Mouse (Mus musculus) hindbrain, postnatal 0 days (tissue): ENCODE data around the gene Jade1. TPM values are rescaled to one million over a fixed set of nuclear protein-coding genes. Genes with fewer than 3 reads are reported as not detected.
A peak's percentile ranks its signal among the peaks of the same experiment; 100 is the strongest.

Source experiments
- ATAC-seq: fragments of 200-750 bp; cut with Nextera tagmentation; 2 replicates; pipeline ENCODE4 v1.8.0; 2017; ENCODE audit warnings: mild to moderate bottlenecking, moderate TSS enrichment, moderate library complexity
- DNase-seq: peaks from one replicate; pipeline ENCODE4 v3.0.0-alpha.2; 2015; ENCODE audit warnings: low spot score
- H3K27ac ChIP-seq: fragments of 300-500 bp; sonication (generic); 2 replicates; pipeline ENCODE4 v1.5.1; 2014; ENCODE audit warnings: mild to moderate bottlenecking
- H3K27me3 ChIP-seq: fragments of 300-500 bp; sonication (generic); 2 replicates; pipeline ENCODE4 v1.6.1; 2014; ENCODE audit warnings: low read length, mixed read lengths; ENCODE audit not compliant: insufficient read depth
- H3K36me3 ChIP-seq: fragments of 300-500 bp; sonication (generic); 2 replicates; pipeline ENCODE4 v1.6.1; 2014; ENCODE audit warnings: low read length, mixed read lengths; ENCODE audit not compliant: insufficient read depth
- H3K4me1 ChIP-seq: fragments of 300-500 bp; sonication (generic); 2 replicates; pipeline ENCODE4 v1.6.1; 2014; ENCODE audit warnings: antibody characterized with exemption, low read length, mixed read lengths; ENCODE audit not compliant: insufficient read depth
- H3K4me2 ChIP-seq: fragments of 300-500 bp; sonication (generic); 2 replicates; pipeline ENCODE4 v1.6.1; 2014; ENCODE audit warnings: low read depth, mild to moderate bottlenecking, low read length, moderate library complexity, mixed read lengths
- H3K4me3 ChIP-seq: fragments of 300-500 bp; sonication (generic); 2 replicates; pipeline ENCODE4 v1.5.1; 2014; ENCODE audit warnings: low read length
- H3K9ac ChIP-seq: fragments of 300-500 bp; sonication (generic); replicated peaks from 2 replicates; pipeline ENCODE4 v1.6.1; 2014; ENCODE audit warnings: mild to moderate bottlenecking, low read length, moderate library complexity, mixed read lengths
- H3K9me3 ChIP-seq: fragments of 300-500 bp; sonication (generic); 2 replicates; pipeline ENCODE4 v1.6.1; 2016; ENCODE audit warnings: low read length, mixed read lengths
- CTCF ChIP-seq: IDR thresholded peaks from 2 replicates; pipeline ENCODE4 v1.5.1; 2016; ENCODE audit warnings: antibody characterized with exemption, control low read depth, low read depth
- WGBS: fragments of 180-500 bp; shearing (Covaris S2); extraction: QIAGEN DNeasy Blood & Tissue Kit; methylation state at CpG from one replicate; pipeline ENCODE4 v1.1.7; 2014; 5-methylcytosine and 5-hydroxymethylcytosine counted together
- polyA plus RNA-seq: library from polyadenylated mRNA; unstranded; fragments of >200 nt; fragmentation: Nextera tagmentation; extraction: Ambion mirVana; gene quantifications from 2 replicates; pipeline ENCODE4 v1.2.1, GENCODE M21; 2015
- total RNA-seq: library from RNA; depleted of rRNA; stranded (reverse); fragments of >200 nt; gene quantifications from 2 replicates; pipeline ENCODE4 v1.2.3, GENCODE M21; 2014

Gene Jade1
- total and polyA plus RNA-seq, 2 experiments from 2014 or later = 18.0 to 33.4 TPM

- peak; percentile 53 for ATAC-seq
- Histone ChIP-seq H3K36me3 (peaks cover 28% of the 10 kb centered on the region; the same call in 1 of the 2 replicates), H3K4me3 (no peak overlapping the region), H3K4me1 (no peaks in the 10 kb centered on the region), H3K27ac (no peak overlapping the region), H3K4me2 (no peak overlapping the region), H3K9ac (no peak overlapping the region), H3K27me3 (no peaks in the 10 kb centered on the region), H3K9me3 (no peaks in the 10 kb centered on the region)
- TF ChIP-seq CTCF = peak; percentile 66
- DNase-seq = peak; percentile 66
- WGBS = 74% methylated on average over 14 of the region's 14 CpGs
Observed at GRCm38 (mm10) chr3:41599806-41600589, 44.5 kb downstream of the Jade1 start.

GRCm38 (mm10) chr3:41601226-41602020 is 45.9 kb downstream of the Jade1 start:
- H3K27ac ChIP-seq = no peak overlapping the region
- DNase-seq (no peak), ATAC-seq (no peak)
- WGBS = 79% methylated on average over 9 of the region's 9 CpGs
- H3K4me3 ChIP-seq = no peak overlapping the region
- no peaks in the 10 kb centered on the region for H3K9me3 ChIP-seq
- H3K27me3 ChIP-seq = no peaks in the 10 kb centered on the region
- H3K9ac ChIP-seq = no peak overlapping the region
- no peak overlapping the region for H3K4me2 ChIP-seq
- no peaks in the 10 kb centered on the region for H3K4me1 ChIP-seq
- peaks cover 24% of the 10 kb centered on the region; the same call in 1 of the 2 replicates for H3K36me3 ChIP-seq
- no peak for TF ChIP-seq CTCF

GRCm38 (mm10) chr3:41602933-41603332 is 47.4 kb downstream of the Jade1 start:
- no peak overlapping the region for H3K4me2 ChIP-seq
- no peaks in the 10 kb centered on the region for H3K27me3 ChIP-seq
- no peaks in the 10 kb centered on the region for H3K4me1 ChIP-seq
- ATAC-seq (0 out of 2 replicates have a peak, but pooled peaks have one; percentile 1), DNase-seq (peak; percentile 34)
- TF ChIP-seq CTCF = no peak
- no peaks in the 10 kb centered on the region for H3K9me3 ChIP-seq
- H3K9ac ChIP-seq = no peak overlapping the region
- 55% methylated on average over 10 of the region's 10 CpGs for WGBS
- H3K4me3 ChIP-seq = no peak overlapping the region
- no peak overlapping the region for H3K27ac ChIP-seq
- H3K36me3 ChIP-seq = peaks cover 11% of the 10 kb centered on the region; the same call in 1 of the 2 replicates

- H3K4me2 ChIP-seq = no peak overlapping the region
- ATAC-seq (peak; percentile 16; the same call in 1 of the 2 replicates), DNase-seq (no peak)
- no peaks in the 10 kb centered on the region for H3K9me3 ChIP-seq
- peaks cover 7% of the 10 kb centered on the region; the same call in 1 of the 2 replicates for H3K36me3 ChIP-seq
- H3K27ac ChIP-seq = no peak overlapping the region
- H3K4me1 ChIP-seq = no peaks in the 10 kb centered on the region
- no peaks in the 10 kb centered on the region for H3K27me3 ChIP-seq
- TF ChIP-seq CTCF = no peak
- H3K9ac ChIP-seq = no peak overlapping the region
- WGBS = 40% methylated on average over 5 of the region's 5 CpGs
- H3K4me3 ChIP-seq = no peak overlapping the region
Observed at GRCm38 (mm10) chr3:41603470-41604019, 48.0 kb downstream of the Jade1 start.

GRCm38 (mm10) chr3:41604629-41605321 is 49.2 kb downstream of the Jade1 start:
- Histone ChIP-seq H3K27ac (no peak overlapping the region), H3K36me3 (peaks cover 4% of the 10 kb centered on the region; the same call in 1 of the 2 replicates), H3K4me1 (no peaks in the 10 kb centered on the region), H3K4me2 (no peak overlapping the region), H3K27me3 (no peaks in the 10 kb centered on the region), H3K9ac (no peak overlapping the region), H3K9me3 (no peaks in the 10 kb centered on the region), H3K4me3 (no peak overlapping the region)
- no peak for TF ChIP-seq CTCF
- DNase-seq = no peak
- WGBS = 88% methylated on average over 12 of the region's 12 CpGs
- ATAC-seq = no peak
